Mouse (Mus musculus) testis, adult 2 months (tissue): ENCODE results near the gene Phactr2. TPM values are rescaled to one million over a fixed set of nuclear protein-coding genes. Genes with fewer than 3 reads are reported as not detected.

Experiments
- H3K27ac ChIP-seq: fragments of 200-500 bp; 2 replicates; pipeline ENCODE4 v1.5.1; 2012; ENCODE audit warnings: low read depth, low read length; ENCODE audit not compliant: control insufficient read depth, insufficient read depth
- H3K27me3 ChIP-seq: fragments of 200-500 bp; 2 replicates; pipeline ENCODE4 v1.6.1; 2012; ENCODE audit warnings: mild to moderate bottlenecking, low read length, moderate library complexity; ENCODE audit not compliant: control insufficient read depth, insufficient read depth
- H3K36me3 ChIP-seq: fragments of 200-500 bp; 2 replicates; pipeline ENCODE4 v1.6.1; 2012; ENCODE audit warnings: mild to moderate bottlenecking, low read length; ENCODE audit not compliant: control insufficient read depth, insufficient read depth
- H3K4me1 ChIP-seq: fragments of 200-500 bp; 2 replicates; pipeline ENCODE4 v1.6.1; 2012; ENCODE audit warnings: low read length; ENCODE audit not compliant: control insufficient read depth, insufficient read depth
- H3K4me3 ChIP-seq: fragments of 200-500 bp; 2 replicates; pipeline ENCODE4 v1.5.1; 2012; ENCODE audit warnings: low read depth, mild to moderate bottlenecking, low read length, moderate library complexity, mixed read lengths; ENCODE audit not compliant: control insufficient read depth
- CTCF ChIP-seq: fragments of 200-500 bp; IDR thresholded peaks from 2 replicates; pipeline ENCODE4 v1.5.1; 2012; ENCODE audit warnings: low read depth, mild to moderate bottlenecking, inconsistent platforms, low read length, moderate library complexity; ENCODE audit not compliant: control insufficient read depth, insufficient read depth, insufficient replicate concordance
- POLR2A ChIP-seq: fragments of 200-500 bp; IDR thresholded peaks from 2 replicates; pipeline ENCODE4 v1.6.1; 2012; ENCODE audit warnings: low read depth, mild to moderate bottlenecking, inconsistent platforms, low read length, moderate library complexity; ENCODE audit not compliant: control insufficient read depth
- polyA plus RNA-seq: library from polyadenylated mRNA; depleted of rRNA; stranded (reverse); fragments of >200 nt; gene quantifications from 2 replicates; pipeline ENCODE4 v1.2.3, GENCODE M21; 2012

Gene Phactr2
- polyA plus RNA-seq, 1 experiment, result 3.5 TPM

DNA sequence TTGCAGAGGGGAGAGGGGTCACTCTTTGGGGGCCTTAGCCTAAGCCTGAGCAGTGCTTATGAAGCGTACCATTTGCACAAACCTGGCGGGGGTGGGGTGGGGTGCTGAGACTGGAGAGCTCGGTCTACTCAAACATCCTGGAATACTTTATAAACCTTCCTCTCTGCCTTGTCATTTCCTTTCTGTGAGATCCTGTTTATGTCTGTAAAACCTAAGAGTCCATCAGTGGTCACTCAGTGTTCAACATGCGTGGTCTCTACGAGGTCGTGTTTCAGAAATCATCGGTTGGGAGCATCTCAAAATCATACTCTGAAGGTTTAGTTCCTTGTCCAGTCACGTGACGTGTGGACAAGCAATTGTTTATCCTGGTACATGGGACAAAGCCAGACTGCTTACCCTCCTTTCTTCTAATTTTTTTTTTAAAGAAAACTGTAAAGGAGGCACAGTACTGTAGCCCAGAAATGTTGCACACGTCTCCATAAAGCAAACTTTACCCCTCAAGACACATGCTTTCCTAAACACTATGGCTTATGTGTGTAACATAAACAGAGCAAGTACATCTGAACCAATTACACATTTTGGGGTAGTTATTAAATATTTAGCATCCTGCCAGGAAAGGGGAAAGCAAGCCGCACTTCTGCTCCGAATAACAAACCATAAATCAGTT lies 150.9 kb downstream of the Phactr2 start:
- Histone ChIP-seq H3K4me1 (peaks cover 9% of the 10 kb centered on the region), H3K27ac (peak overlapping the region; percentile 36), H3K36me3 (no peaks in the 10 kb centered on the region), H3K4me3 (peak overlapping the region; percentile 82), H3K27me3 (no peaks in the 10 kb centered on the region)
- no peak for TF ChIP-seq POLR2A

DNA sequence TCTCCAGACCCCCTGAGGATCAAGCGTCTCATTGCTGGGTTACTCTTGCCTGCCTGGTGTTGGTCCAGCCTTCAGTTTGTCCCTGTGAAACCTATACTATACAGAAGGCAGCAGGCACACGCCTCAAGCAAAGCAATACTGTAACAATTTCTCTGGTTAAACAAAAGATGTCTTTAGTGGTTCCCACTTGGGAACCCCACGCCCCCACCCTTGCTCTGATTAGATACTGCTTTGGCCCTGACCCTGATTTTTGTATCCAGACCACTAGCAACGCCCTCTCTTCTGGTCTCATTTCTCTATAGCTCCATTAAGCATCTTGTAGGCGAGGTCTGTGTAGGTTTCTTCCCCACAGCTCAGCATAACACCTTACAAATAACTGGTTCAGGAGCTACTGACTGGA lies 159.2 kb downstream of the Phactr2 start:
- H3K4me1 ChIP-seq, result peaks cover 2% of the 10 kb centered on the region; the same call in 1 of the 2 replicates
- H3K36me3 ChIP-seq, result no peaks in the 10 kb centered on the region
- H3K27me3 ChIP-seq, result no peaks in the 10 kb centered on the region
- no peak overlapping the region for H3K4me3 ChIP-seq
- peak; percentile 28; the same call in 1 of the 2 replicates for TF ChIP-seq POLR2A
- no peak for TF ChIP-seq CTCF
- peak overlapping the region; percentile 65; the same call in 1 of the 2 replicates for H3K27ac ChIP-seq

DNA sequence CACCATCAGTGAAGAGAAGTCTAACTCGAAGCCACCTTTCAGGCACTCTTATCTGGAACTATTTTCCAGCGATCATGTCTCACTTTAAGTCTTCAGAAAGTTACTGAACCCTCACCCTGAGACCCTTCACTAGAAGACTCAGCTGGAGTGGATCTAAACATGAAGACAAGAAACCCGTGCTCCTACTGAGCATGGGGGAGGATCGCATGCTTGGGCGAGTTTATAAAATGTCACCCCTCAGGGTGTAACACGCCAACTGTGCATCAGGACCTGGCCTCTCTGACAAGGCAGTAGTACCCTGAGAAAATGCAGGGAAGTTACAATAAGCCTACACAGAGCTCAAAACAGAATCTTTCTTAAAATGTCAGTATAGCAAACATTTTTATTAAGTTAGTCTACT lies 161.6 kb downstream of the Phactr2 start:
- H3K27ac ChIP-seq, result no peak overlapping the region
- no peak for TF ChIP-seq POLR2A
- TF ChIP-seq CTCF, result no peak
- no peaks in the 10 kb centered on the region for H3K27me3 ChIP-seq
- peaks cover 2% of the 10 kb centered on the region; the same call in 1 of the 2 replicates for H3K4me1 ChIP-seq
- H3K4me3 ChIP-seq, result no peak overlapping the region
- H3K36me3 ChIP-seq, result no peaks in the 10 kb centered on the region

DNA sequence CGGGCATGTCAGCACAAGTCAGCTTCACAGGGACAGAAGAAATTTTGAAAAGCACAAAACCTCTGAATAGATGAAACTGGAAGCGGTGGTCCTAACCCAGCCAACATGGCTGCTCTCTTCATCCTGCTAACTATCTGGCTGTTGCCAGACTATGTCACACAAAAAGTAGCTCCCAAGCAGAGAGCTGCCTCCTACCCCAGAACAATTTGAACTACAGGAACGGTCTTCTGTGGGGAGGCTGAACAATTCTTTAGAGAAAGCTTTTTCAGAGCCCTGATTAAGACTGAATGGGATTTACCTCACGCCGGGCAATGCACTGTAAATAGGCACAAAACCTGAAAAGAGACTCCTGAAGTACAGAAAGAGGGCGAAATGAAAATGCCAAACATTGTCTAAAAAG lies 162.6 kb downstream of the Phactr2 start:
- H3K27me3 ChIP-seq, result no peaks in the 10 kb centered on the region

DNA sequence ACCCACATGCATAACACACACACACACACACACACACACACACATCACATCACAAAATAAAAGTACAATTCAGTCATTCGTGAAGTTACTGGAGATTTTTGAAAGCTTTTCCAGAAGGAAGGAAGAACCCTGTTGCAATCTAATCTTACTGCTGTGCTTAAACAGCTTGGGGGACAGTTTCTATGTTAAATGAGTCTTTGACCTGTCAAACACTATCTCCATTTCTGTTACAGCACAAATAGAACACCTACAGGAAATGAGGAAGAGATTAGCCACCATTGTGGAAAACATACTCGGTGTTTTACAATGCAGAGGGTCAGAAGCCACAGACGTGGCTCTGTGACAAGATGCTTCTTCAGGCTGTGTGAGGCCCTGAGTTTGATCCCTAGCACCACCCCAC lies 164.1 kb downstream of the Phactr2 start:
- Histone ChIP-seq H3K36me3 (no peaks in the 10 kb centered on the region), H3K4me3 (no peak overlapping the region), H3K4me1 (peaks cover 2% of the 10 kb centered on the region; the same call in 1 of the 2 replicates), H3K27me3 (no peaks in the 10 kb centered on the region), H3K27ac (no peak overlapping the region)
- TF ChIP-seq CTCF (no peak), POLR2A (no peak)

More for the DNA sequence above, 162.6 kb downstream of the Phactr2 start:
- H3K4me1 ChIP-seq, result peaks cover 2% of the 10 kb centered on the region; the same call in 1 of the 2 replicates
- H3K36me3 ChIP-seq, result no peaks in the 10 kb centered on the region
- H3K4me3 ChIP-seq, result no peak overlapping the region
- TF ChIP-seq CTCF (no peak), POLR2A (no peak)
- H3K27ac ChIP-seq, result no peak overlapping the region

DNA sequence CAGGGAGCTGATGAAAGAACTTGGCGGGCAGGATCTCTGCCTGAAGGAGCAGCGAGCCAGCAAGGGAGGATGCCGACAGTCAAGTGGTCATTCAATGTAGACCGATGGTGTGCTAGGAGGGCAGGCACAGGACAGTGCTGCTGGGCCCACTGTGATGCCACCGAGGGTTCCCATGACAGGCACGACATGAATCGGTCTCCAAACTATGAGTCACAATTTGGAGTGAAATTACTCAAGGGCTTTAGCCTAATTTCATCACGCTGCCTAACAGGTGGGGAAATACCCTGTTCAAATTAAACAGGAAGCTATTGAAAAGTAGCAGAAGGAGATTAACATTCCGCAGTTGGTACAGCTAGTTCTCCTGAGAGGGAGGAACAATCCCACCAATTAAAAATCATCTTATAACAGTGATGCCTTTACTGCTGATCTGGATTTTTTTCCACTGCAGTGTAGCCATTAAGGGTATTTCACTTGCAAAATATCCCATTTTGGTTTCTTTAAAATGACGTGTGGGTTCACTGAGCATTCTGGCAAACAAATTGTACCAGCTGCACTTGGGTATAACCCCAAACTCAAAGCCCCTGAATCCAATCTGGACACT lies 169.5 kb downstream of the Phactr2 start:
- H3K4me3 ChIP-seq, result no peak overlapping the region

DNA sequence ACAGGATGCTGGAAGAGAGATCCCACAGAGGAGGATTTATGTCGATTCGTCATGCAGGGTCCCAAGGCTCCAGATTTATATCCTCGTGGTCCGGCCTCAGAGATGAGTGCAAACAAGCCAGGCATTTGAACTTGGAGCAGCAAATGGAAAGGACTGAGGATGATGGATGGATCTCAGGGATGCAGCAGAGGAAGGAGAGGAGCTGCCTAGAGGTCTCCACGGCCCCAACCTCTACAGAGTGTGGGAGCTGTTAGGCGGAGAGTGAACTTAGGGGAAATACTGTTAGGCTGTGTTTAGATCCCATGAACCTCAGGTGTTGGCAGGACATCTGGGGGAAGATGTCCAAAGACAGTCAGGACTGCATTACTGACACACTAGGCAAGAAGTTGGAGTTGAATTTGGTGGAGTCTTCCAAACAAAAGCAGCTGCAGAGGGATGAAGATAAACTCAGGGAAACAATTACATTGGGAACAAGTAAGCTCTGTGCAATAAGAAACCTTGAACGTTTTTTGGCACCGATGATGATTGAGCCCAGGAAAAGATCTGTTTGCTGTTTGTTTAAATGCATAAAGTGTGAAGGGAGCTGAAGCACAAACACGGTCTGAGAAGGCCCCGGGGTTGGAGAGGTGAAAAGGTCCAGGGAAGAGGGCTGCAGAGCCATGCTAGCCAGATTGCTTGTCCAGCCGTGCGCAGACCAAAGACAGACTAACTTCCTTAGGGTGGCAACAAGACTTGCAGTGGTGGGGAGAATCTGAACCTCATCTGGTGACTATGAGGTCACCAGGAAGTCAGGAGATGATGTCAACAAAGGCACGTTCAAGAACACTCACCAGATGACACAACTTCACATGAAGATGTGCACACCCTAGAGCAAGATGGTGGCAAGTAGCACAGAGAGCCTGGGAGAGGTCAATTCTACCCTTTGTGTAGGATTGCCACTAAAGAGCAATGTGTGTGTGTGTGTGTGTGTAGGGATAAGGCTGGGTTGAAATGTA lies 170.6 kb downstream of the Phactr2 start:
- no peaks in the 10 kb centered on the region for H3K36me3 ChIP-seq
- TF ChIP-seq POLR2A (no peak), CTCF (no peak)
- no peak overlapping the region for H3K27ac ChIP-seq
- no peaks in the 10 kb centered on the region for H3K27me3 ChIP-seq
- no peak overlapping the region for H3K4me3 ChIP-seq
- no peaks in the 10 kb centered on the region for H3K4me1 ChIP-seq

More for the DNA sequence above, 169.5 kb downstream of the Phactr2 start:
- H3K36me3 ChIP-seq, result no peaks in the 10 kb centered on the region
- no peaks in the 10 kb centered on the region for H3K4me1 ChIP-seq
- no peak overlapping the region for H3K27ac ChIP-seq
- no peaks in the 10 kb centered on the region for H3K27me3 ChIP-seq
- TF ChIP-seq POLR2A (no peak), CTCF (no peak)
